Mouse (Mus musculus) embryonic facial prominence, embryonic 13.5 days (tissue): ENCODE results near the gene Rpl29. TPM values are rescaled to one million over a fixed set of nuclear protein-coding genes. Genes with fewer than 3 reads are reported as not detected.

Experiments
- ATAC-seq: fragments of 200-750 bp; cut with Nextera tagmentation; 2 replicates; pipeline ENCODE4 v1.8.0; 2017; ENCODE audit warnings: low read depth; ENCODE audit not compliant: insufficient number of reproducible peaks, insufficient read depth, low FRiP score, low TSS enrichment
- H3K27ac ChIP-seq: fragments of 300-500 bp; sonication (generic); 2 replicates; pipeline ENCODE4 v1.5.1; 2015; ENCODE audit warnings: moderate library complexity, mild to moderate bottlenecking, inconsistent platforms
- H3K27me3 ChIP-seq: fragments of 300-500 bp; sonication (generic); 2 replicates; pipeline ENCODE4 v1.6.1; 2015; ENCODE audit warnings: mild to moderate bottlenecking, inconsistent platforms
- H3K36me3 ChIP-seq: fragments of 300-500 bp; sonication (generic); 2 replicates; pipeline ENCODE4 v1.6.1; 2015; ENCODE audit warnings: mild to moderate bottlenecking, inconsistent platforms
- H3K4me1 ChIP-seq: fragments of 300-500 bp; sonication (generic); 2 replicates; pipeline ENCODE4 v1.6.1; 2015; ENCODE audit warnings: inconsistent platforms
- H3K4me2 ChIP-seq: fragments of 300-500 bp; sonication (generic); 2 replicates; pipeline ENCODE4 v1.6.1; 2015; ENCODE audit warnings: moderate library complexity, mild to moderate bottlenecking, inconsistent platforms
- H3K4me3 ChIP-seq: fragments of 300-500 bp; sonication (generic); 2 replicates; pipeline ENCODE4 v1.5.1; 2015; ENCODE audit warnings: mild to moderate bottlenecking, inconsistent platforms
- H3K9ac ChIP-seq: fragments of 300-500 bp; sonication (generic); 2 replicates; pipeline ENCODE4 v1.6.1; 2015; ENCODE audit warnings: mild to moderate bottlenecking, inconsistent platforms
- H3K9me3 ChIP-seq: fragments of 300-500 bp; sonication (generic); 2 replicates; pipeline ENCODE4 v1.6.1; 2016; ENCODE audit warnings: inconsistent platforms
- WGBS: fragments of 180-500 bp; shearing (Covaris S2); methylation state at CpG from one replicate; pipeline ENCODE4 v1.1.7; 2015; ENCODE audit warnings: mixed read lengths; 5-methylcytosine and 5-hydroxymethylcytosine counted together
- polyA plus RNA-seq: library from polyadenylated mRNA; unstranded; fragments of >200 nt; fragmentation: Nextera tagmentation; extraction: Ambion mirVana; gene quantifications from 2 replicates; pipeline ENCODE4 v1.2.1, GENCODE M21; 2015

Gene Rpl29
- polyA plus RNA-seq, 1 experiment from 2014 or later: 1,083 TPM

DNA sequence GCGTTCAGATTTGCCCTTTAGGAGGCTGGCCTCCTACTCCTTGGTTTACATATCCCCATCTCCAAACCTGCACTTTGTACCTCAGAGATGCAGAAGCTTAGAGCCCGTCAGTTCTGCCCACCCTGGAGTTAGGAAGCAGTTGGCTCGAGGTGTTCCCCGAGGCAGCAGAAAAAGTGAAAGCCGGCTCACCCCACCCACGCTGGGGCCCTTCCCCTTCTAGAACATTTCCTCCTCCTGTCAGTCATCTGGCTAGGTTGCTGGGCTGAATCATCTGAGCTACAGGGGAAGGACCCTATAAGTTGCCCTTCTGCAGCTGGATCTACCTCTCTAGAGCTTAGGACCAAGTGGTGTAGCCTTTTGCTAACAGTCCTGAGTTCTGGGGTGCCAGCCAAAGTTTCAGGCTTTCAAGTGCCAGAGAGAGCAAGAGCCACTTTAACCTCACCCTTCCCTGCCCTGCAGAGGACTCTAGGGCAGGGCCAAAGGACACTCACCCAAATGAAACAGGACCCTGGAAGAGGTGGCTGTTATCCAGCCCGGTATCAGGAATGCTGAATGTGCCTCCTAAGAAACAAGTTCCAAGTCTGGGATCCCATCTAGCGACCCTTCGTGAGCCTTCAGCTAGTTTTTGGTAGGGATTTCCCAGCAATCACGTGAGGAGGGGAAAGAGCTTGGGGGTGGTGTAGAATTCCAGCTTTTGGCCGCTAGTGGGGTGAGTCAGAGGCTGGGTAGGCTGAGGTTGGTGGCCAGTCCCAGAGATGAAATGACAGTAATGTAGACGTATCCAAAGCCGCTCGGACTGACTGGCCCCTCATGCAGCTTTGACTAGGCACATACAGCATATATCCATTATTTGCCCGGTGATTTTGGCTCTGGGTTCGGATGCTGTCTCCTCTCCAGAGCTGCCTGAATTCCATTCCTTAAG lies 47.0 kb downstream of the Rpl29 start:
- H3K4me1 ChIP-seq: peaks cover 58% of the 10 kb centered on the region
- peak overlapping the region; percentile 77 for H3K4me3 ChIP-seq

DNA sequence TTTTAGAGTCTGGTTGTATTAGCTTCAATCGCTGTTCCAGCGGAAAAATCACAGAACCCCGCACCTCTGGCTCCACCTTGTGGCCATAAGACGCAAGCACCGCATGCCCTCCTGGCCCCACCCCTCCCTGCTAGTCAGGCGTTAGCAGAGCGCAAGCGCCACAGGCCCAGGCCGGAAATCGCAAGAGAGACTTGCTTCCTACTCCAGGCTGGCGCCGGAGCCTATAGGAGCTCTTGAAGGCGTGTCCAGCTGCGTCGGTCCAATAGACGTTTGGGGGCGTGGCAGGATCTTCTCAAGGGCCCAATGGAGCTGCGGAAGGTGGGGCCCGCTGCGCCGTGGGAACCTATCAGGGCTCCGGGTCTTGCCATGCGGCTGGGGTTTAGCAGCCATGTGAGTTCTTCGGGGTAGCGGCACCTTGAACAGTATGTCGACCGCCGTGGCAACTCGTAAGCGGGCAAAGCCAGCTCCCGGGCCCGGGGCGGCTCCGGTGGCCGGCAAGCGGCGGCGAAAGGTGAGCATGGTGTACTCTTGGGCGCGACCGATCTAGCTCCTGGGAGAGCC lies 47.8 kb downstream of the Rpl29 start, which contains the start of gene Parp3:
Gene Parp3 (minus strand): TSS at position 26 of the 561 bp plus-strand sequence.
- 0% methylated on average over 41 of the region's 41 CpGs for WGBS
- H3K4me1 ChIP-seq: peaks cover 50% of the 10 kb centered on the region
- H3K27ac ChIP-seq: peak within 1 kb of the TSS; percentile 85
- no peaks in the 10 kb centered on the region for H3K9me3 ChIP-seq
- H3K27me3 ChIP-seq: no peaks in the 10 kb centered on the region
- peak; percentile 97 for ATAC-seq
- peak within 1 kb of the TSS; percentile 81 for H3K9ac ChIP-seq
- peak within 1 kb of the TSS; percentile 95 for H3K4me2 ChIP-seq
- H3K36me3 ChIP-seq: peaks cover 24% of the 10 kb centered on the region
- H3K4me3 ChIP-seq: peak within 1 kb of the TSS; percentile 77

More for the DNA sequence above, 47.0 kb downstream of the Rpl29 start:
- WGBS: 21% methylated on average over 16 of the region's 16 CpGs
- Histone ChIP-seq H3K9me3 (no peaks in the 10 kb centered on the region), H3K27ac (peak overlapping the region; percentile 85), H3K27me3 (no peaks in the 10 kb centered on the region), H3K9ac (peak overlapping the region; percentile 61), H3K36me3 (peaks cover 18% of the 10 kb centered on the region), H3K4me2 (peak overlapping the region; percentile 95)
- ATAC-seq: peak; percentile 23; the same call in 1 of the 2 replicates

DNA sequence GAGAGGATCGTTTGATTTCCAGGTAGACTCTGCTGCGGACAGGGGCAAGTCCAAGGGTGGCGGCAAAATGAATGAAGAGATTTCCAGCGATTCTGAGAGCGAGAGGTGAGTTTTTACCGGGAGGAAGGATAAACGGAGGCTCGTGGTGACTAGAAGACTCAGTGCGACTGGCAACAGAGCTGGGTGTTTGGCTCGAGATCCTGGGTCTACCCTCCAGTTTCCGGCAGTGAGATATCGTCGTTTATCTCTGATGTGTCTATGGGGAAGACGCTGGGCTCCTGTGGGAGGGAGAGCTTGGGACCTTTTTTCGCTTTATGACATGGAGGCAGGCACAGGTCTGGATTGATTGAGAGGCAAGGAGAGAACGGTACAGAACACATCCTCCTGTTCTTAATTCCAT lies 48.4 kb downstream of the Rpl29 start:
- WGBS: 4% methylated on average over 16 of the region's 16 CpGs
- Histone ChIP-seq H3K27me3 (no peaks in the 10 kb centered on the region), H3K9me3 (no peaks in the 10 kb centered on the region), H3K27ac (no peak overlapping the region), H3K9ac (peak overlapping the region; percentile 81), H3K4me2 (peak overlapping the region; percentile 95), H3K4me3 (peak overlapping the region; percentile 77), H3K4me1 (peaks cover 46% of the 10 kb centered on the region), H3K36me3 (peaks cover 26% of the 10 kb centered on the region)
- ATAC-seq: no peak

DNA sequence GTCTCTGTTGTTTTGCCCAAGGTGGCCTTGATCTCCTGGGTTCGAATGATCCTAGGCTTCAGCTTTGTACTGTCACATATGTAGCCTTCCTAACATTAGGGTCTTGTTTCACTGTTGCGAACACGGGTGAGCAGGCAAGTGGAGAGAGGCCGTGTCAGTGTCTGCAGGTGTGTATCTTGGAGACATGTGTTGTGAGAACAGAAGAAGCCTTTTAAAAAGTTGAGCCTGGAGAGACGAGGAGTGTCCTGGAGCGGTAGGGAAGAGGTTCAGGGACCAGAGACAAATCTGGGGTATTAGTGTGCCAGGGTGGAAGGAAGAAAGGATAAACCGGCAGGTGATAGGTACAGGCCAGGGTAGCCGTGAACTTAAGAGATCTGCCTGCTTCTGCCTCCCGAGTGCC lies 48.8 kb downstream of the Rpl29 start:
- Histone ChIP-seq H3K27ac (no peak overlapping the region), H3K4me3 (peak overlapping the region; percentile 77), H3K4me2 (peak overlapping the region; percentile 95), H3K27me3 (no peaks in the 10 kb centered on the region), H3K9ac (peak overlapping the region; percentile 81), H3K4me1 (peaks cover 46% of the 10 kb centered on the region), H3K9me3 (no peaks in the 10 kb centered on the region), H3K36me3 (peaks cover 31% of the 10 kb centered on the region)
- no peak for ATAC-seq
- WGBS: 75% methylated on average over 9 of the region's 9 CpGs

DNA sequence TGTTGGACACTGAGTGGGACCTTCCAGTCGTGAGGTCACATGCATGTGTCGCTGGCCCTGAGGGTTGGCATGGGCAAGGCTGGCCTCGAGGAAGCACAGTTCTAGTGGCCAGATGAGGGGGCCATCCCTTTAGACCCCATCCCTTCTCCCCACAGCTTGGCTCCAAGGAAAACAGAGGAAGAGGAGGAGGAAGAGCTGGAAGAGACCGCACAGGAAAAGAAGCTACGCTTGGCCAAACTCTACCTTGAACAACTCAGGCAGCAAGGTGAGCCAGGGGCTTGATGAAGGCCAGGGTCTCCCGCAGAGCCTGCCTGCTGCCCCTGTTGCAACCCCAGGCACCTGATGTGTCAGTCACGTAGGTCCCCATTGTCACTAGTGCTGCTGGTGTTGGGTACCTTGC lies 51.3 kb downstream of the Rpl29 start:
- no peak overlapping the region for H3K4me3 ChIP-seq
- no peak overlapping the region for H3K27ac ChIP-seq
- no peaks in the 10 kb centered on the region for H3K27me3 ChIP-seq
- H3K4me1 ChIP-seq: peaks cover 23% of the 10 kb centered on the region
- 86% methylated on average over 7 of the region's 7 CpGs for WGBS
- no peak overlapping the region for H3K9ac ChIP-seq
- no peak overlapping the region for H3K4me2 ChIP-seq
- H3K36me3 ChIP-seq: peaks cover 55% of the 10 kb centered on the region
- H3K9me3 ChIP-seq: no peaks in the 10 kb centered on the region
- no peak for ATAC-seq

DNA sequence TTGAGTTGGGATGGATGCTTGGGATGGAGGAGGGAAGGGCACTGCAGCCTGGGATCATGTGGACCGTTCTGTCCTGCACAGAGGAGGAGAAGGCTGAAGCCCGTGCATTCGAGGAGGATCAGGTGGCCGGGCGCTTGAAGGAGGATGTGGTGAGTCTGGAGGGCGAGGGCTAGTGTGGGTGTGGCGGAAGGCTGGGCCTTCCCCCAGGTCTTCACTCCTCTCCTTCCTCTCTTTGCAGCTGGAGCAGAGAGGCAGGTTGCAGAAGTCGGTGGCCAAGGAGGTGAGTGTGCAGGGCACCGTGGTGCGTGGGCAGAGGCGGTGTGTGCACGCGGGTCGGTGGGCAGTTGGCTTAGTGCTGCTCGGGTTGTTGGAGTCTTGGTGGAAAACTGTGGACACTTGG lies 51.8 kb downstream of the Rpl29 start:
- 93% methylated on average over 15 of the region's 15 CpGs for WGBS
- H3K27ac ChIP-seq: no peak overlapping the region

More for the DNA sequence above, 51.8 kb downstream of the Rpl29 start:
- H3K36me3 ChIP-seq: peaks cover 60% of the 10 kb centered on the region
- no peak overlapping the region for H3K4me2 ChIP-seq
- H3K4me1 ChIP-seq: peaks cover 18% of the 10 kb centered on the region
- no peaks in the 10 kb centered on the region for H3K27me3 ChIP-seq
- no peak overlapping the region for H3K9ac ChIP-seq
- ATAC-seq: no peak
- H3K4me3 ChIP-seq: no peak overlapping the region
- no peaks in the 10 kb centered on the region for H3K9me3 ChIP-seq

Other genes starting within 250 kb of the Rpl29 start
- 49.3 and 49.5 TPM in 2 replicates for gene Ppm1m, start 229.7 kb upstream of the Rpl29 start, polyA plus RNA-seq
- gene Twf2, start 226.3 kb upstream of the Rpl29 start, polyA plus RNA-seq: 60.5 and 65.9 TPM in 2 replicates
- not detected in 2 replicates for gene Tlr9, start 206.9 kb upstream of the Rpl29 start, polyA plus RNA-seq
- 97.7 and 108 TPM in 2 replicates for gene Alas1, start 180.8 kb upstream of the Rpl29 start, polyA plus RNA-seq
- 22.9 and 26.0 TPM in 2 replicates for gene Poc1a, start 148.4 kb upstream of the Rpl29 start, polyA plus RNA-seq
- 40.3 and 40.6 TPM in 2 replicates for gene Dusp7, start 60.8 kb upstream of the Rpl29 start, polyA plus RNA-seq
- gene Acy1, start 8.9 kb downstream of the Rpl29 start, polyA plus RNA-seq: 51.8 and 55.0 TPM in 2 replicates
- gene Abhd14b, start 18.0 kb downstream of the Rpl29 start, polyA plus RNA-seq: 21.4 and 23.4 TPM in 2 replicates
- 74.4 and 75.2 TPM in 2 replicates for gene Abhd14a, start 18.2 kb downstream of the Rpl29 start, polyA plus RNA-seq
- gene Pcbp4, start 23.8 kb downstream of the Rpl29 start, polyA plus RNA-seq: 128 and 133 TPM in 2 replicates
- 0.53 TPM in 1 of 2 replicates, not detected in the other for gene Gpr62, start 36.5 kb downstream of the Rpl29 start, polyA plus RNA-seq
- 43.9 and 49.8 TPM in 2 replicates for gene Rrp9, start 46.5 kb downstream of the Rpl29 start, polyA plus RNA-seq
- 3.2 and 4.1 TPM in 2 replicates for gene Parp3, start 47.5 kb downstream of the Rpl29 start, polyA plus RNA-seq
- not detected in 2 replicates for gene Iqcf1, start 70.5 kb downstream of the Rpl29 start, polyA plus RNA-seq
- not detected in 2 replicates for gene Iqcf5, start 85.1 kb downstream of the Rpl29 start, polyA plus RNA-seq
- not detected in 2 replicates for gene Iqcf3, start 132.2 kb downstream of the Rpl29 start, polyA plus RNA-seq
- not detected in 2 replicates for gene Iqcf4, start 141.5 kb downstream of the Rpl29 start, polyA plus RNA-seq
- not detected in 2 replicates for gene Iqcf6, start 197.1 kb downstream of the Rpl29 start, polyA plus RNA-seq
- 0.13 TPM in 1 of 2 replicates, not detected in the other for gene Grm2, start 226.6 kb downstream of the Rpl29 start, polyA plus RNA-seq